ENCODE assay signal across 26 mouse cellular contexts in the genomic region with DNA sequence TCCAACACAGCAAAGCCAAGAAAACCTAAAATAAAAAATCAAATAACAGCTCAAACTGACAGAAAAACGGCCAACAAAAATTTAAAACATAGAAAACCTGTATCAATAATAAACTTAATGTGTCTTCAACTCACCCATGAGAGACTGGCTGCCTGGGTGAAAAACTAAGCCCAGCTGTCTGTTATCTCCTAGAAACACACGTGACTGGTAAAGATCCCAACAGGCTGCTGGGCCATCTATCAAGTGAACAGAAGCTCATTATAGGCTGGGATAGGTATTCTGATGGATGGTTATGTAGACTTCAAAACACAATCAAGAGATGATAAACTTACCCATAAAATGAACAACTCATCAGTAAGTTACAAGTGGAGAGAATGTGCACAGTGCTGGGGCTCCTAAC. TPM values are rescaled to one million over a fixed set of nuclear protein-coding genes. Genes with fewer than 3 reads are reported as not detected.
DNase-seq lines count a peak whose midpoint lies in the region; ATAC-seq and TF ChIP-seq lines count a peak whose summit lies in the region.
"Had no signal": no experiment of that assay in that cellular context is flagged by ENCODE, and none has a peak within 500 bp of the region (broad histone marks: within the 10 kb centered on the region; RNA-seq: fewer than 3 reads in every experiment).

No protein-coding gene starts in this region.

- H3K79me2 ChIP-seq in MEL (ENCODE audit: control insufficient read depth, insufficient read depth, low read length, poor library complexity): no peaks in the 10 kb centered on the region

- no peak for TF ChIP-seq POLR2A in MEL (IDR thresholded peaks at IDR 0.05; ENCODE audit: control insufficient read depth in 1 of 2, insufficient read depth in 1 of 2, low read depth in 1 of 2, low read length in 2 of 2, poor library complexity in 1 of 2)

- TF ChIP-seq EP300 in MEL (IDR thresholded peaks at IDR 0.05; ENCODE audit: low read depth in 1 of 2, low read length in 2 of 2): no peak

- 53% methylated on average over 2 of the region's 2 CpGs for WGBS in liver, embryonic 11.5 days
- WGBS in liver, embryonic 15.5 days (ENCODE audit: insufficient replicate concordance): 38% methylated on average over 2 of the region's 2 CpGs
- WGBS in midbrain, postnatal 0 days: 85% methylated on average over 2 of the region's 2 CpGs
- WGBS in hindbrain, embryonic 16.5 days: 82% methylated on average over 2 of the region's 2 CpGs

- no peak for TF ChIP-seq RAD21 in MEL (IDR thresholded peaks at IDR 0.05; ENCODE audit: low read depth, low read length)

- H3K4me3 ChIP-seq in liver, embryonic 11.5 days (ENCODE audit: low read depth, low read length): no peak overlapping the region
- no peak overlapping the region for H3K4me3 ChIP-seq in MEL (ENCODE audit: control insufficient read depth in 1 of 2, insufficient read depth in 1 of 2, low read depth in 2 of 2, low read length in 2 of 2)
- H3K4me3 ChIP-seq in liver, embryonic 15.5 days (replicated peaks): no peak overlapping the region
- H3K4me3 ChIP-seq in midbrain, postnatal 0 days (ENCODE audit: low read depth, low read length): no peak overlapping the region
- no peak overlapping the region for H3K4me3 ChIP-seq in hindbrain, embryonic 16.5 days (ENCODE audit: low read length)
- H3K4me3 ChIP-seq: forebrain, embryonic 10.5 days; gastrocnemius, adult 2 months; hindbrain, embryonic 12.5 days; hindbrain, embryonic 15.5 days had no signal

- TF ChIP-seq CTCF in MEL (IDR thresholded peaks at IDR 0.05 in 2 of 3, conservative IDR thresholded peaks at IDR 0.05 in 1 of 3; ENCODE audit: control insufficient read depth in 1 of 3, insufficient read depth in 1 of 3, low read depth in 2 of 3, low read length in 3 of 3, poor library complexity in 1 of 3, severe bottlenecking in 1 of 3): no peak
- TF ChIP-seq CTCF in midbrain, postnatal 0 days (IDR thresholded peaks at IDR 0.05): no peak

- DNase-seq in liver, embryonic 11.5 days (ENCODE audit: low spot score): no peak
- no peak for DNase-seq in liver
- DNase-seq in MEL (ENCODE audit: low read depth, low spot score): peak; percentile 18
- DNase-seq in midbrain, postnatal 0 days (ENCODE audit: low spot score): no peak
- DNase-seq: adrenal gland, adult 8-10 months; adrenal gland, postnatal 25 days; B cell, adult 2 months; cerebellum, adult 11-12 months; cerebellum, adult 8-10 months; cerebellum, postnatal 14 days; forebrain, postnatal 0 days; gastrocnemius, adult 2 months; gastrocnemius, postnatal 14 days; heart, adult 11 months had no signal

- no peaks in the 10 kb centered on the region for H3K9me3 ChIP-seq in liver, embryonic 11.5 days (ENCODE audit: control insufficient read depth, low read length)
- H3K9me3 ChIP-seq in MEL (replicated peaks; ENCODE audit: insufficient read depth, low read length): no peaks in the 10 kb centered on the region
- H3K9me3 ChIP-seq in liver, embryonic 15.5 days (replicated peaks): no peaks in the 10 kb centered on the region
- no peaks in the 10 kb centered on the region for H3K9me3 ChIP-seq in midbrain, postnatal 0 days (ENCODE audit: low read length)
- no peaks in the 10 kb centered on the region for H3K9me3 ChIP-seq in hindbrain, embryonic 16.5 days (ENCODE audit: control insufficient read depth, low read length)
- H3K9me3 ChIP-seq: forebrain, embryonic 10.5 days; hindbrain, embryonic 12.5 days; hindbrain, embryonic 15.5 days had no signal

- peak; percentile 75; the same call in 1 of the 2 replicates for ATAC-seq in liver, embryonic 11.5 days (replicated peaks; ENCODE audit: low FRiP score)
- peak; percentile 42 for ATAC-seq in liver, embryonic 15.5 days (ENCODE audit: insufficient read depth)
- ATAC-seq in megakaryocyte-erythroid progenitor cell, adult 5-6 weeks (replicated peaks; ENCODE audit: low FRiP score, low TSS enrichment, poor library complexity, severe bottlenecking): peak; percentile 65
- ATAC-seq in midbrain, postnatal 0 days (ENCODE audit: low FRiP score): no peak
- ATAC-seq in hindbrain, embryonic 16.5 days: no peak
- ATAC-seq: activated CD4-positive, CD25-positive, alpha-beta regulatory T cell, adult 4 months; forebrain, embryonic 14.5 days; forebrain, postnatal 0 days had no signal

- no peaks in the 10 kb centered on the region for H3K27me3 ChIP-seq in liver, embryonic 11.5 days (replicated peaks; ENCODE audit: control insufficient read depth, insufficient read depth, low read length)
- H3K27me3 ChIP-seq in MEL (ENCODE audit: control insufficient read depth in 1 of 2, insufficient read depth in 2 of 2, low read length in 2 of 2): no peaks in the 10 kb centered on the region
- H3K27me3 ChIP-seq in liver, embryonic 15.5 days: no peaks in the 10 kb centered on the region
- H3K27me3 ChIP-seq in midbrain, postnatal 0 days (ENCODE audit: insufficient read depth, low read length): no peaks in the 10 kb centered on the region
- H3K27me3 ChIP-seq in hindbrain, embryonic 16.5 days (replicated peaks; ENCODE audit: control insufficient read depth, insufficient read depth, low read length): no peaks in the 10 kb centered on the region
- H3K27me3 ChIP-seq: CH12.LX; hindbrain, embryonic 12.5 days; hindbrain, embryonic 15.5 days had no signal

- H3K36me3 ChIP-seq in liver, embryonic 11.5 days (ENCODE audit: control insufficient read depth, insufficient read depth, low read length): no peaks in the 10 kb centered on the region; the same call in 1 of the 2 replicates
- H3K36me3 ChIP-seq in MEL (ENCODE audit: control insufficient read depth in 1 of 2, insufficient read depth in 2 of 2, low read length in 2 of 2): no peaks in the 10 kb centered on the region
- H3K36me3 ChIP-seq in liver, embryonic 15.5 days (replicated peaks): peaks cover 12% of the 10 kb centered on the region; the same call in 1 of the 2 replicates
- H3K36me3 ChIP-seq in midbrain, postnatal 0 days (ENCODE audit: insufficient read depth, low read length): no peaks in the 10 kb centered on the region
- H3K36me3 ChIP-seq in hindbrain, embryonic 16.5 days (ENCODE audit: control insufficient read depth, insufficient read depth, low read length): no peaks in the 10 kb centered on the region

- H3K4me1 ChIP-seq in liver, embryonic 11.5 days (replicated peaks; ENCODE audit: control insufficient read depth, insufficient read depth, low read length): no peaks in the 10 kb centered on the region; the same call in 1 of the 2 replicates
- no peaks in the 10 kb centered on the region for H3K4me1 ChIP-seq in MEL (ENCODE audit: control insufficient read depth in 1 of 2, insufficient read depth in 2 of 2, low read length in 2 of 2)
- H3K4me1 ChIP-seq in liver, embryonic 15.5 days (replicated peaks): peaks cover 15% of the 10 kb centered on the region; the same call in 1 of the 2 replicates
- H3K4me1 ChIP-seq in midbrain, postnatal 0 days (ENCODE audit: insufficient read depth, low read length): no peaks in the 10 kb centered on the region
- H3K4me1 ChIP-seq in hindbrain, embryonic 16.5 days (ENCODE audit: control insufficient read depth, insufficient read depth, low read depth, low read length): no peaks in the 10 kb centered on the region
- H3K4me1 ChIP-seq: forebrain, embryonic 10.5 days; hindbrain, embryonic 12.5 days; hindbrain, embryonic 15.5 days had no signal

- no peak overlapping the region for H3K9ac ChIP-seq in liver, embryonic 11.5 days (ENCODE audit: low read depth, low read length)
- no peak overlapping the region for H3K9ac ChIP-seq in MEL (ENCODE audit: control insufficient read depth, low read depth, low read length, poor library complexity, severe bottlenecking)
- H3K9ac ChIP-seq in liver, embryonic 15.5 days: no peak overlapping the region
- no peak overlapping the region for H3K9ac ChIP-seq in midbrain, postnatal 0 days (replicated peaks; ENCODE audit: low read length, poor library complexity, severe bottlenecking)
- no peak overlapping the region for H3K9ac ChIP-seq in hindbrain, embryonic 16.5 days (ENCODE audit: low read depth, low read length)
- H3K9ac ChIP-seq: forebrain, postnatal 0 days; hindbrain, embryonic 12.5 days; hindbrain, embryonic 15.5 days had no signal

- H3K4me2 ChIP-seq in liver, embryonic 11.5 days: no peak overlapping the region
- H3K4me2 ChIP-seq in liver, embryonic 15.5 days: no peak overlapping the region
- H3K4me2 ChIP-seq in midbrain, postnatal 0 days (ENCODE audit: low read depth, low read length, poor library complexity, severe bottlenecking): no peak overlapping the region
- no peak overlapping the region for H3K4me2 ChIP-seq in hindbrain, embryonic 16.5 days (ENCODE audit: low read length)
- H3K4me2 ChIP-seq: heart, embryonic 11.5 days; hindbrain, embryonic 12.5 days; hindbrain, embryonic 15.5 days had no signal

- H3K27ac ChIP-seq in liver, embryonic 11.5 days (ENCODE audit: low read depth, low read length): no peak overlapping the region
- H3K27ac ChIP-seq in MEL (ENCODE audit: control insufficient read depth, low read depth, low read length): no peak overlapping the region
- no peak overlapping the region for H3K27ac ChIP-seq in liver, embryonic 15.5 days (replicated peaks)
- H3K27ac ChIP-seq in midbrain, postnatal 0 days (ENCODE audit: low read depth, low read length): no peak overlapping the region
- H3K27ac ChIP-seq in hindbrain, embryonic 16.5 days (ENCODE audit: low read depth, low read length): no peak overlapping the region
- H3K27ac ChIP-seq: forebrain, embryonic 10.5 days; gastrocnemius, adult 2 months; hindbrain, embryonic 12.5 days; hindbrain, embryonic 15.5 days had no signal

TF ChIP-seq in MEL, 35 proteins besides CTCF, POLR2A, EP300 and RAD21 (continues in another document):
- TF ChIP-seq TAL1 (IDR thresholded peaks at IDR 0.05; ENCODE audit: low read length): 0 out of 2 replicates have a peak, but pooled peaks have one; percentile 14
- peak; percentile 35; the same call in 1 of the 2 replicates for TF ChIP-seq TCF12 (IDR thresholded peaks at IDR 0.05; ENCODE audit: low read depth, low read length)
- peak; percentile 30; the same call in 1 of the 2 replicates for TF ChIP-seq ETS1 (IDR thresholded peaks at IDR 0.05; ENCODE audit: low read depth, low read length)
- TF ChIP-seq USF1 (IDR thresholded peaks at IDR 0.05; ENCODE audit: low read depth, low read length): peak; percentile 76
- TF ChIP-seq BHLHE40 (IDR thresholded peaks at IDR 0.05; ENCODE audit: borderline replicate concordance, low read depth, low read length): peak; percentile 74

RNA-seq across cellular contexts. Expression of a gene that starts 47.7 kb away (rescaled TPM):
- polyA plus RNA-seq in liver, embryonic 11.5 days (2014; fragmentation: Nextera tagmentation; extraction: Ambion mirVana): 0.10 TPM in 1 of 2 replicates, not detected in the other
- total RNA-seq in MEL (2012; rRNA removed): not detected in 2 replicates
- polyA plus RNA-seq in MEL (2012; ENCODE audit: insufficient read depth in 1 of 2, insufficient read length in 2 of 2, low read depth in 1 of 2, low replicate concordance in 2 of 2, missing spikeins in 1 of 2): not detected
- not detected in 2 replicates for polyA plus RNA-seq in liver, embryonic 15.5 days (2015; fragmentation: Nextera tagmentation; extraction: Ambion mirVana)
- not detected in 2 replicates for total RNA-seq in megakaryocyte-erythroid progenitor cell, adult 5-6 weeks (2014; fragmentation: Nextera tagmentation)
- not detected in 2 replicates for total RNA-seq in megakaryocyte-erythroid progenitor cell, adult 5-6 weeks (2017)
- 0.22 and 1.2 TPM in 2 replicates for total RNA-seq in midbrain, postnatal 0 days (2014; rRNA removed)
- 0.05 and 0.06 TPM in 2 replicates for polyA plus RNA-seq in midbrain, postnatal 0 days (2015; fragmentation: Nextera tagmentation; extraction: Ambion mirVana)
- 0.14 TPM in 1 of 2 replicates, not detected in the other for polyA plus RNA-seq in hindbrain, embryonic 16.5 days (2015; fragmentation: Nextera tagmentation; extraction: Ambion mirVana)
- total RNA-seq: CH12.LX; common myeloid progenitor, adult 5-6 weeks; hematopoietic stem cell, adult 5-6 weeks had no signal
- polyA plus RNA-seq: activated CD4-positive, CD25-positive, alpha-beta regulatory T cell, adult 4 months; forebrain, embryonic 10.5 days; forebrain, postnatal 0 days; heart, embryonic 11.5 days had no signal

Comparison
In these comparisons a context has a peak if more than half of its experiments do, and no peak if none do; other contexts are left out.
1. ATAC-seq: peak in liver, embryonic 11.5 days (single experiment), liver, embryonic 15.5 days (single experiment) and megakaryocyte-erythroid progenitor cell, adult 5-6 weeks (single experiment); none in midbrain, postnatal 0 days (single experiment) and hindbrain, embryonic 16.5 days (single experiment).